Mouse (Mus musculus): ENCODE results near the gene Dnah12.
"Not testable (repeated sequence)": the region's sequence is repeated elsewhere in the genome, so short reads cannot be mapped to it uniquely, and the experiment has no call there.

Dnah12 gene

DNA sequence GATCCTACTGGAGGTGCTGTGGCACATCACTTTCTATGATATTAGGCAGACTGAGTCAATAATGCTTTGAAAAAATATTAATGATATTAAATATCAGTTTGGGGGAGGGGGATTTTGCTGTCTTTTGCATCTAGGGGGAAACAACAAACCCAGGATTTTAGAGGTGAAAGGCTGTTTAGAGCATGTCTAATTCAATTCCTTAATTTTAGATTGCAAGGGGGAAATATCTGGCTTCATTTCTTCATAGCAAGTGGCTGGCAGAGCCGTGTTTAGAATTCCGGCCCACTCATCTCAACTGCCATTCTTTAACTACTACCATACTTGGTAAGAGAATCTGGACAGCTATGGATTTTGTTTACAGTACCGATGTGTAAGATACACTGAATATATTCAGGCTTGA, at the start of gene Dnah12:
Gene Dnah12, plus strand, starts transcription at position 301 of the 400 bp plus-strand sequence.
- DNase-seq (ENCODE audit: low spot score): no peak

- no peak for DNase-seq (ENCODE audit: low spot score)
Observed at GRCm38 (mm10) chr14:26645989-26646650, 47.0 kb upstream of the Dnah12 start.

- no peak for DNase-seq (ENCODE audit: low spot score)
Observed at GRCm38 (mm10) chr14:26647811-26648210, 45.3 kb upstream of the Dnah12 start.

- no peak for DNase-seq (ENCODE audit: low spot score)
Observed at GRCm38 (mm10) chr14:26651901-26652300, 41.2 kb upstream of the Dnah12 start.

GRCm38 (mm10) chr14:26658178-26658577, 34.9 kb upstream of the Dnah12 start:
- no peak for DNase-seq (ENCODE audit: low spot score)

GRCm38 (mm10) chr14:26660233-26660632, 32.8 kb upstream of the Dnah12 start:
- no peak for DNase-seq (ENCODE audit: low spot score)

DNA sequence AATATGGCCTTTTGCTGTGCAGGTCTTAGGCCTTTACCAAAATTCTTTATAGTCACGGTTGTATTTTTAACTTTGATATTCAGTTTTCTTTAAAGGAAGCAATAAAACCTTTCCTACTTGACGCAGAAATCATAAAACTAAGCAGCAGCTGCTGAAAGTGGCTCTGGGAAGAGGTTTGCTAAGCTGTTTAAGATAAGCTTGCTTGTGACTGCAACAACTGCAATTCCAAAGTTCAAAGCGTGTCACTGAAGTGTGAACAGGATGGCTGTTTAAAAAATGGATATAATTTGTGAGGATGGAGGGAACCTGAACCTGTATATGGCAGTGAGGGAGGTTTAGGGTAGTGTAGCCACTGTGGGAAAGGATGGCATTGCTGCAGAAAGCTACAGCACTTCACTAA, 31.1 kb upstream of the Dnah12 start:
- no peak for DNase-seq (ENCODE audit: low spot score)

DNA sequence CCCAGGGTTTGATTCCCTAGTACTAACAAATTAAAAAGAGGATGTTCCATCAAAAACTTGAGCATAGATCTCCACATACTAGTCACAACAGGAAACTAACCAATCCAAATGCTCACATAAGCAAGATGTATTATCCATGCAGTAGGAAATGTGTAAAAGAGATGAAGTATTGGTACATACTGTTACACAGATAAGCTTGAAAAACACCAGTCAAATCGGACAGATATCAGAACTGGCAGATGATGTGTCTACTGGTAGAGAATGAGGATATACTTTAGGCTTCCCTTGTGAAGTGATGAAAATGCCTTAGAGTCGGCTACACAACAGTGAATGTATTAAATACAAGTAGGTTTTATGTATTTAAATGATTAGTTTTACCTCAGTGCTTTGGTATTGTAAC, 30.6 kb upstream of the Dnah12 start:
- DNase-seq (ENCODE audit: low spot score): no peak

DNA sequence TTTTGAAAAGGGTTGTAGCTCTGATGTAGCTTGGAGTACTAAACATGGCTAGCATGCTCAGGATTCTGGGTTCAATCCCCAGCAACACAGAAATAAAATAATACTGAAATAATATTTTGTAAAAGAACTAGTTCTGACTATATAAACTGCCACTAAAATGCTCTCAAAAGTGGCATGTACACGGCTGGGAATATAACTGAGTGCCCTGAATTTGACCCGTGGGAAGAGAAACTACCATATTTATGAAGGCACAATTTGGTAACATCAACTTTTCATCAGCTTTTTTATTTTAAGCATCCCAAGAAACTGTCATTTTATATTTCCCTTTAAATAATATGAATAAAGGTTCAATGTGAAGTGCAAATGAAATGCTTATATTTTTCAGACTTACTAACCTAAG, 29.2 kb upstream of the Dnah12 start:
- no peak for DNase-seq (ENCODE audit: low spot score)

DNA sequence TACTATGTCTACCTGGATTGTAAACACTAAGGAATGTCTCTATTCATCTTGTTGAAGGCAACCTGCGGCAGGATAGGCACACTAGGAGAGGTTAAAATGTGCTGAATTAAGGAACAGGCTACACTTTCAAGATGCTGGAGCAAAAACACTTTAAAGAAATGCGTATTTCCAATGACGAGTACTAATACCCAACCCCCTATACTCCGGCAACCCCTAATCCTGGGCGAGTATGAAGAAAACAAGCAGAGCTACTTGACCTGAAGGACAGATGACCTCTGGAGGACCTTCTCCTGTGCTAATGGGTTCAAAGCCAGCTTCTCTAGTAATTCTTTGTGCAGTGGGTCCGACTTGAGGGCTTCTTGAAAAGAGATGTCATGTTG, 25.1 kb upstream of the Dnah12 start:
- DNase-seq (ENCODE audit: low spot score): peak; percentile 8

DNA sequence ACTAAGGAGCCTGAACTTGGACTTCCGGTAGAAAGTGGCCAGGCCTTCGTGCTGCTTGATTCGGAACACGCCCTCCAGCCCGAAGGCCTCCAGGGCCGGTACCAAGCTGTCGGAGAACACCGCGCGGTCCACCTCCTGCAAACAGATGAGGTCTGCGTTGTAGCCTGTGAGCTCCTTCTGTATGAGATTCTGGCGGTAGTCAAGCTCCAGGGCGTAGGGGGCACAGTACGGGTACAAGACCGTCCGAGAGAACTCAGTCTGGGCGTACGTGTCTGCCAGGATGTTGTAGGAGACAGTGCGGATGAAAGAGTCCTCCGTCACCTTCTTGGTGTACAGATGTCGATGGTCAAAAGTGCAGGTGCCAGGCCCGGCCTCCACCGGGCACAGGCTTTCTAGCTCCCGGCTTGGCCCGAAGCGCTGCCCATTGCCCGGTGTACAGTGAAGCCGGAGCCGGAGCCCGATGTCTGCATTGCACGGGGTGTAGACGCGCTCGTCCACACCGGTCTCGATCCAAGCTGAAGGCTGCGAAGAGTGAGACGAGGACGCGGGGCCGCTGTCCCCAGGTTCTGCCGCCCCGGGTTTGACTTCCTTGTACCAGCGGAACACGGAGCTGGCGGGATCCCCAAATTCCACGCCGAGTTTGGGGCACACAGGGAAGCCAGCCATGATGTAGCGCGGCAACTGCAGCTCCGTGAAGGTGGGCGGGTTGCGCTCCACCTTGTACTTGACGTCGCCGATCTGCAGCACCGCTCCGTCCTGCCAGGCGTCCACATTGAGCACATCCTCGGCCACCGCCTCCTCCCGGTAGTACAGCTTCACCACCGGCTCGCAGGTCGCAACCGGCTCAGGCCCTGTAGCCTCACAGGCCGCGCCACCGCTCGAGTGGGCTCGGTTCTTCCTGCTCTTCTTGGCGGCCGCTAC, 24.4 kb upstream of the Dnah12 start:
- DNase-seq (ENCODE audit: low spot score): peak; percentile 54

- peak; percentile 80 for DNase-seq (ENCODE audit: low spot score)
Observed at GRCm38 (mm10) chr14:26669292-26670073, 23.6 kb upstream of the Dnah12 start, which contains the start of gene Pde12. Gene Pde12 (minus strand): TSS chr14:26669883.

- DNase-seq (ENCODE audit: low spot score): no peak
Observed at GRCm38 (mm10) chr14:26670964-26671363, 22.1 kb upstream of the Dnah12 start.

DNA sequence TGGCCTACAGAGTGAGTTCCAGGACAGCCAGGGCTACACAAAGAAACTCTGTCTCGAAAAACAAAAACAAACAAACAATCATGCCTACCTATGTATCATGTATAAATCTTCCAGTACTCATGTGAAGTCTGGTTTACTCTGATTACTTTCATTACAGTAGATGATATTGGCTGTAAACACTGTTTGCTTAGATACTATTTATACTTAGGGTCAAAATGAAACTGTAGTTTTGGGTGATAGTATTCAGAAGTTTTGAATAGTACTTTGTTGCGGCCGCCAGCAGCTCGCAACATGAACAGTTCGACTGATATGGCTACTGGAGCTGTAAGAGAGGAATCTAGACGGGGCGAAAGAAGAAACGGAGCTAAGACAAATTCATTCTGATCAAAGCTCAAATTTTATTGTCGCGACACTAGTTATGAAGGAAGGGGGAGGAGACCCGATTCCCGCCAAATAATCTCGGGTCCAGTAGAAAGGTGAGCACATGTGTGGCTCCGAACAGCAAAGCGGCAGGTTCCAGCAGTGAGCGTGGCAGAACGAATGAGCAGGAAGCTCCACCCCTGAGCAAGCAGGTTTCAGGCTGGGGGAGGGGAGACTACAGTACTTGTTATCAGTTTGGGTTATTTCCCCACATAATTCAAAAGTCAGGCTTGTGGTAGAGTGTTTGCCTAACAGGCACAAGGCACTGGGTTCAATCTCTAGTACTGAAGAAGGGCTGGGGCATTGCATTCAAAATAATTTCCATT, 21.0 kb upstream of the Dnah12 start:
- DNase-seq (ENCODE audit: low spot score): peak; percentile 22

DNA sequence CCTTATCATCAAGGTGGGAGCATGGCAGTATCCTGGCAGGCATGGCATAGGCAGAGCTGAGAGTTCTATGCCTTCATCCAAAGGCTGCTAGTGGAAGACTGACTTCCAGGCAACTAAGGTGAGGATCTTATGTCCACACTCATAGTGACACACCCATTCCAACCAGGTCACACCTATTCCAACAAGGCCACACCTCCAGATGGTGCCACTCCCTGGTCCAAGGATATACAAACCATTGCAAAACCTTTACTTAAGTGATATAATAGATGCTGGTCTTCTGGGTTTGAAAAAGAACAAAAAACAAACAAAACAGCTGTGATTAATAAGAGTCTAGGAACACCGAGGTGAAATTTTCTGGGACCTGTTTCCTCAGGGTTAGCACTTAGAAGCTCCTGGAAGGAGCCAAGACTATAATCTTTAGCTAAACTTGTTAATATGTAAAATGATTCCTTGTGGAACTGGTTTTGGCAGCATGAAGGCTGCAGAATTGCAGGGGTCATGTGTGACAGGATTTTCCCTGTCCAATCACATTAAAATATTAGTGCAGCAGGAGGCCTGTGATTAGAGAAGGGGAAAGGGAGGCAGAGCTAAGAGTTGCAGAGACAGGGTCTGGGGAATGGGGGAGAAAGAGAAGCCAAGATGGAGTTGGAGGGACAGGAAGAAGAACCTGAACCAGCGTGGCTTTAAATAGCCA, 18.5 kb upstream of the Dnah12 start:
- not testable (repeated sequence) for DNase-seq (ENCODE audit: low spot score)

DNA sequence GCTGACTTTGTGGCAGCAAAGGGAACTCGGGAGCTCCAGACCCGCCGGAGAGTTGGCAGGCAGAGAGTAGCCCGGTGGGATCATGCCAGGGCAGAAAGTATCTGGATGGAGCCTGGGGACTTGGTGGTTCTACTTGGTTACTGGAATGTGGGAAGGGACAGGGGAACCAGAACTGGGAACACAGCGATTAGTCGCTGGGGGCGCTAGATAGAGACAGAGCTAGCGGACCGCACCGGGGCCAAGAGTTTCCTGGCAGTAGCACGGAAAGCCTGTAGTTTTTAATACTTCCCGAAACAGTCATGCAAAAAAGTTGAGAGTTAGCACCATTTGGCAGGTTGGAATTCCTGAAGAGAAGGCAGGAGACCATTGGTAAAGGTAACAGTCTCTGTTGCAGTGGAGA, 17.7 kb upstream of the Dnah12 start:
- peak; percentile 38 for DNase-seq (ENCODE audit: low spot score)

DNA sequence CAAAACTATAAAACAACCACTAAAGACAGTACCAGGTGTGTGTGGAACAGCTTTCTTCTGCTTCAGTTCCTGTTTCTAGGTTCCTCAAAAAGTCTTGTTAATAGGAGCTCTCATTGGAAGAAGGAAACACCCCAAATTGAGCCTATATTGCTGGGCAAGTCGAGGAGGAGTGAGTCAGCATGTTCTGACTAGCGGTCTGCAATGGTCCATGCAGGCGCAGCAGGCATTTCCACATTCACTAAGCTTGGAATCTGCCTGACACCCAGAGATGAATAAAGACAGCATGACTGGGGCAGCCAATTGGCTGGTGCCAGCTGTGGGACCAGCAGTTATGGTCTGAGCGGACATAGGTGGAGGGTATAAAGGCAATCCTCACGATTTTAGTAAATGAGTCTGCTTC, 17.3 kb upstream of the Dnah12 start:
- peak; percentile 24 for DNase-seq (ENCODE audit: low spot score)

DNA sequence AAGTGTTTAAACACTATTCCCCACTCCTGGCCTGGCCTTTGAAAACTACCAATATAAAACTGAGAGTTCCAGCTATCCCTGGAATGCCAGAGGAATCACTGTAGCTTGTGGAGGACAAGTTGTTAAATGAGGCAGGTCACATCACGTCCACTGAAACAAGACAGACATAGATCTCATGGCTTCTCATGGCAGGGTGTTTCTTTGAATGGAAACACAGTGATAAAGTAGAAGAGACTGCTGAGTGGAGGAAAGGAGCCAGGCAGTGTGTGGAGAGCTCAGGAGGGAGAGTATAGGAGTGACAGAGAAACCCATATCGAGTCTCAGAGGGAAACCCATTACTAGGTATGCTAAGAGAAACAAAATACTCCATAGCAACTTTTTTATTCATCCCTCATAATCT, 2.3 kb upstream of the Dnah12 start:
- no peak for DNase-seq (ENCODE audit: low spot score)

GRCm38 (mm10) chr14:26691363-26691762, 1.7 kb upstream of the Dnah12 start:
- DNase-seq (ENCODE audit: low spot score): no peak

- no peak for DNase-seq (ENCODE audit: low spot score)
Observed at GRCm38 (mm10) chr14:26697912-26698311, 4.8 kb downstream of the Dnah12 start.

- not testable (repeated sequence) for DNase-seq (ENCODE audit: low spot score)
Observed at GRCm38 (mm10) chr14:26705246-26705645, 12.2 kb downstream of the Dnah12 start.
